Mouse (Mus musculus): ENCODE measurements at regions not wholly inside any gene's neighbourhood (a gene's known extent, or its start where the extent isn't known, plus 50 kb on each side); places are given as distances from the start of the nearest gene placed in this dataset.

GRCm38 (mm10) chr4:55203731-55204710, 145.8 kb upstream of the Rad23b start:
- H3K9ac ChIP-seq (replicated peaks), result no peak overlapping the region
- ATAC-seq (ENCODE audit: insufficient number of reproducible peaks, insufficient read depth, low FRiP score, low TSS enrichment, low read depth), result no peak; the same call in 1 of the 2 replicates

GRCm38 (mm10) chr4:55206226-55206625, 143.6 kb upstream of the Rad23b start:
- no peak overlapping the region for H3K27ac ChIP-seq

More at GRCm38 (mm10) chr4:55203731-55204710, 145.8 kb upstream of the Rad23b start:
- H3K36me3 ChIP-seq, result no peaks in the 10 kb centered on the region
- H3K4me3 ChIP-seq (replicated peaks), result no peak overlapping the region
- H3K4me2 ChIP-seq, result peak overlapping the region; percentile 43
- WGBS, result 33% methylated on average over 20 of the region's 20 CpGs
- H3K9me3 ChIP-seq, result no peaks in the 10 kb centered on the region
- no peaks in the 10 kb centered on the region for H3K27me3 ChIP-seq
- H3K4me1 ChIP-seq (replicated peaks), result peaks cover 27% of the 10 kb centered on the region
- H3K27ac ChIP-seq, result peak overlapping the region; percentile 67; the same call in 1 of the 2 replicates

GRCm38 (mm10) chr4:55207749-55208385, 142.0 kb upstream of the Rad23b start:
- no peaks in the 10 kb centered on the region for H3K27me3 ChIP-seq
- peak overlapping the region; percentile 70 for H3K27ac ChIP-seq
- H3K4me2 ChIP-seq, result peak overlapping the region; percentile 34
- no peaks in the 10 kb centered on the region for H3K9me3 ChIP-seq
- ATAC-seq (ENCODE audit: insufficient number of reproducible peaks, insufficient read depth, low FRiP score, low TSS enrichment, low read depth), result no peak
- H3K9ac ChIP-seq (replicated peaks), result no peak overlapping the region
- WGBS, result 38% methylated on average over 13 of the region's 13 CpGs
- peaks cover 31% of the 10 kb centered on the region for H3K4me1 ChIP-seq (replicated peaks)
- no peak overlapping the region; the same call in 1 of the 2 replicates for H3K4me3 ChIP-seq (replicated peaks)
- H3K36me3 ChIP-seq, result no peaks in the 10 kb centered on the region

More at GRCm38 (mm10) chr4:55206226-55206625, 143.6 kb upstream of the Rad23b start:
- 76% methylated on average over 3 of the region's 3 CpGs for WGBS
- Histone ChIP-seq H3K36me3 (no peaks in the 10 kb centered on the region), H3K9me3 (no peaks in the 10 kb centered on the region), H3K4me3 (replicated peaks) (no peak overlapping the region), H3K9ac (replicated peaks) (no peak overlapping the region), H3K4me1 (replicated peaks) (peaks cover 31% of the 10 kb centered on the region), H3K27me3 (no peaks in the 10 kb centered on the region), H3K4me2 (no peak overlapping the region)
- ATAC-seq (ENCODE audit: insufficient number of reproducible peaks, insufficient read depth, low FRiP score, low TSS enrichment, low read depth), result no peak

GRCm38 (mm10) chr4:55208386-55209345, 141.2 kb upstream of the Rad23b start:
- Histone ChIP-seq H3K9ac (replicated peaks) (peak overlapping the region; percentile 18), H3K4me1 (replicated peaks) (peaks cover 27% of the 10 kb centered on the region), H3K4me2 (peak overlapping the region; percentile 34), H3K27me3 (no peaks in the 10 kb centered on the region), H3K27ac (peak overlapping the region; percentile 25; the same call in 1 of the 2 replicates), H3K9me3 (no peaks in the 10 kb centered on the region), H3K4me3 (replicated peaks) (no peak overlapping the region; the same call in 1 of the 2 replicates), H3K36me3 (no peaks in the 10 kb centered on the region)
- WGBS, result 7% methylated on average over 21 of the region's 21 CpGs
- peak; percentile 54; the same call in 1 of the 2 replicates for ATAC-seq (ENCODE audit: insufficient number of reproducible peaks, insufficient read depth, low FRiP score, low TSS enrichment, low read depth)

- H3K9ac ChIP-seq (replicated peaks), result no peak overlapping the region
- WGBS, result 55% methylated on average over 9 of the region's 9 CpGs
- H3K9me3 ChIP-seq, result no peaks in the 10 kb centered on the region
- no peak overlapping the region for H3K4me2 ChIP-seq
- H3K4me1 ChIP-seq (replicated peaks), result no peaks in the 10 kb centered on the region
- no peak overlapping the region for H3K27ac ChIP-seq
- H3K27me3 ChIP-seq, result no peaks in the 10 kb centered on the region
- no peak overlapping the region for H3K4me3 ChIP-seq (replicated peaks)
- H3K36me3 ChIP-seq, result no peaks in the 10 kb centered on the region
- ATAC-seq (ENCODE audit: insufficient number of reproducible peaks, insufficient read depth, low FRiP score, low TSS enrichment, low read depth), result no peak
Measured at GRCm38 (mm10) chr4:55215425-55216174, 134.2 kb upstream of the Rad23b start.

- Histone ChIP-seq H3K9ac (replicated peaks) (no peak overlapping the region), H3K4me3 (replicated peaks) (no peak overlapping the region), H3K4me2 (no peak overlapping the region), H3K9me3 (no peaks in the 10 kb centered on the region), H3K4me1 (replicated peaks) (no peaks in the 10 kb centered on the region), H3K27ac (no peak overlapping the region), H3K36me3 (no peaks in the 10 kb centered on the region), H3K27me3 (no peaks in the 10 kb centered on the region)
- 61% methylated on average over 6 of the region's 6 CpGs for WGBS
- no peak for ATAC-seq (ENCODE audit: insufficient number of reproducible peaks, insufficient read depth, low FRiP score, low TSS enrichment, low read depth)
Measured at GRCm38 (mm10) chr4:55216175-55216545, 133.7 kb upstream of the Rad23b start.

- no peak for ATAC-seq (ENCODE audit: insufficient number of reproducible peaks, insufficient read depth, low FRiP score, low TSS enrichment, low read depth)
- Histone ChIP-seq H3K9me3 (no peaks in the 10 kb centered on the region), H3K36me3 (no peaks in the 10 kb centered on the region), H3K4me2 (no peak overlapping the region), H3K4me1 (replicated peaks) (no peaks in the 10 kb centered on the region), H3K4me3 (replicated peaks) (no peak overlapping the region), H3K27ac (no peak overlapping the region), H3K9ac (replicated peaks) (no peak overlapping the region), H3K27me3 (no peaks in the 10 kb centered on the region)
- WGBS, result 80% methylated on average over 5 of the region's 5 CpGs
Measured at GRCm38 (mm10) chr4:55225766-55226165, 124.1 kb upstream of the Rad23b start.

- 59% methylated on average over 3 of the region's 3 CpGs for WGBS
- H3K9me3 ChIP-seq, result no peaks in the 10 kb centered on the region
- no peaks in the 10 kb centered on the region for H3K36me3 ChIP-seq
- ATAC-seq (ENCODE audit: insufficient number of reproducible peaks, insufficient read depth, low FRiP score, low TSS enrichment, low read depth), result no peak
- no peak overlapping the region for H3K9ac ChIP-seq (replicated peaks)
- no peak overlapping the region for H3K27ac ChIP-seq
- H3K4me1 ChIP-seq (replicated peaks), result no peaks in the 10 kb centered on the region
- H3K4me3 ChIP-seq (replicated peaks), result no peak overlapping the region
- no peak overlapping the region for H3K4me2 ChIP-seq
- no peaks in the 10 kb centered on the region for H3K27me3 ChIP-seq
Measured at GRCm38 (mm10) chr4:55227394-55227793, 122.4 kb upstream of the Rad23b start.

- WGBS, result 23% methylated on average over 4 of the region's 4 CpGs
- H3K27ac ChIP-seq, result no peak overlapping the region
- ATAC-seq (ENCODE audit: insufficient number of reproducible peaks, insufficient read depth, low FRiP score, low TSS enrichment, low read depth), result no peak
- H3K27me3 ChIP-seq, result no peaks in the 10 kb centered on the region
- no peaks in the 10 kb centered on the region for H3K36me3 ChIP-seq
- H3K9me3 ChIP-seq, result no peaks in the 10 kb centered on the region
- no peak overlapping the region for H3K4me3 ChIP-seq (replicated peaks)
- H3K9ac ChIP-seq (replicated peaks), result no peak overlapping the region
- no peaks in the 10 kb centered on the region for H3K4me1 ChIP-seq (replicated peaks)
- H3K4me2 ChIP-seq, result no peak overlapping the region
Measured at GRCm38 (mm10) chr4:55231522-55231921, 118.3 kb upstream of the Rad23b start.

- Histone ChIP-seq H3K27ac (no peak overlapping the region), H3K27me3 (no peaks in the 10 kb centered on the region; the same call in 1 of the 2 replicates), H3K4me3 (replicated peaks) (no peak overlapping the region), H3K4me2 (no peak overlapping the region), H3K9ac (replicated peaks) (no peak overlapping the region), H3K36me3 (no peaks in the 10 kb centered on the region), H3K9me3 (no peaks in the 10 kb centered on the region), H3K4me1 (replicated peaks) (no peaks in the 10 kb centered on the region)
- WGBS, result 87% methylated on average over 6 of the region's 6 CpGs
- no peak for ATAC-seq (ENCODE audit: insufficient number of reproducible peaks, insufficient read depth, low FRiP score, low TSS enrichment, low read depth)
Measured at GRCm38 (mm10) chr4:55237856-55238255, 112.0 kb upstream of the Rad23b start.

All from limb, embryonic 12.5 days (tissue).